Mouse (Mus musculus) gastrocnemius, postnatal 4 days (tissue): Measurements from ENCODE around the gene Fastk. TPM values are rescaled to one million over a fixed set of nuclear protein-coding genes. Genes with fewer than 3 reads are reported as not detected.

Experiments used
- DNase-seq, 2 experiments: peaks; one replicate each; pipeline ENCODE4 v3.0.0; 2021 to 2022; ENCODE audit warnings: low spot score in 2 of 2, mixed read lengths in 2 of 2
- total RNA-seq, 2 experiments: library from RNA; stranded (reverse); gene quantifications; 2 replicates each; pipeline ENCODE4 v1.2.3; 2021

The Fastk gene
- total RNA-seq, 2 experiments from 2014 or later, result 129 to 132 TPM

DNA sequence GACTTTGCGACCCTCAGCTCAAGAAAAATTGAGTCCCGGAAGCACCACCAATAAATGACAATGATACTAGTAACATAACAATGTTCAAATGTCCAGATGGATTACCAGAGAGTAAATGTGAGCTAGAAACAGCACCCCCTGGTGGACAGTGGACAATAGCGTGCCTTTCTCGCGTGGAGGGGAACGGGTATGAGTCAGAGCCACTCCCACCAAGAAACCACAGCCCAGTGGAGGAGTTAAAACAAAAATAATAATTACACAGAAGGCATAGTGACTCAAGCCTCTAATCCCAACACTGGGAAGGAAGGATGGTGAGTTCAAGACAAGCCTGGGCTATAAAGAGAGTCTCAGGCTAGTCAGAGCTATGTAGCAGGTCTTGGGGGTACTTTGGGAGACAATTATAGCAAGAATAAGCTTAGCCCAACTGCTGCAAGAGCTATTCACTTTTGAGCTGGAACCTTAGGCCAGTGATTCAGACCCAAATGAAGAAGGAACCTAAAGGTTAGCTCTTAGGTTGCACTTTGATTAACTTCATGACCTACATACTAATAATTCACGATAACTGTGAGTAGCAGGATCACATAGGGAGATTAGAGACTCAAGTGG is 51.6 kb downstream of the Fastk start, which contains the start of gene Abcb8:
Gene Abcb8, plus strand, starts transcription at position 272 of the 606 bp plus-strand sequence.
- peak; percentile 61 to 83 for DNase-seq

GRCm38 (mm10) chr5:24392724-24393123 is 52.4 kb downstream of the Fastk start:
- DNase-seq, result no peak

DNA sequence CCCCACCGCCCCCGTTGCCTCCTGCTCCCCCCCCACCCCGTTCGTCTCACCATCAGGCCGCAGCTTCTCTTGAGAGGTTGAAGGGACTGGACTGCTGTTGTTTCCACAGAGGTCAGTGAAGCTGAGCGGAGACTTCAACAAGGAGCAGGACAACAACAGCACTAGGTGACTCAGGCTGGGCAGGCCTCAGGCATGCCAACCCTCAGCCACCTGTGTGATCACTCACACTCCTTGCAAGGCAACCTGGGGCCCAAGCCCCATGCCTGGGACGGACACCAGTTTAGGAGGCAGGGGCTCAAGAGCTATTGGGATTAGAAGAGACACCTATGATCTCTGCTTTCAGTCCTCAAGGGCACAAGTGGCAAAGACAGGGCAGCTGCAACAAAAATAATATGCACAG is 53.2 kb downstream of the Fastk start, which contains the start of gene Atg9b:
Gene Atg9b, minus strand, starts transcription at position 280 of the 400 bp plus-strand sequence.
- no peak for DNase-seq

GRCm38 (mm10) chr5:24389658-24390020 is 55.4 kb downstream of the Fastk start:
- DNase-seq, result no peak

DNA sequence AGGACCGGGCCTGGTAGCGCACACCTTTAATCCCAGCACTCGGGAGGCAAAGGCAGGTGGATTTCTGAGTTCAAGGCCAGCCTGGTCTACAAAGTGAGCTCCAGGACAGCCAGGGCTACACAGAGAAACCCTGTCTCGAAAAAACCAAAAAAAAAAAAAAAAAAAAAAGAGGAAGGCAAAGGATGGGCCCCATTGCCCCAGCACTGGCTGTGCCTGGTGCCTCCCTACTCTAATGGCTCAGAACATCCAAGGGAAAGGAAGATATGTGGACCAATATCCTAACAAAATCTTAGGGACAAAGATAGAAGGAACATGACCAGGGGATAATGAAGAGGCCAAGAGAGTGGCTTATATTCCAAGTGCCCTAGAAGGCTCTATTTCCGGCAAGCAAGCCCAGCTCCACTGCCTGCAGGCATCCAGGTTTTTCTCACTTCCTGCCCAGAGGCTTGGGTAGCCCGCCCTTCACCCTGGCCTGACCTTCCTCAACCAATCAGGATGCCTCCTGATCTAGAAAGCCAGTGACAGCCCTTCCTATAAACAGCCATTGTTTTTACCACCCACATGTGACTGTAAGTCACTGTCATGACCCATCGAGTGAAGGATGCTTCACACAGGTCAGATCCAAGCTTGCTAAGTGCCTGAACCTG is 56.0 kb downstream of the Fastk start:
- DNase-seq, result no peak

Other genes with a start within 250 kb of the Fastk start
- 10 to 100 TPM; 22.4 to 24.6 TPM for gene Kcnh2, start 93.7 kb downstream of the Fastk start, total RNA-seq
- gene Nos3, start 80.5 kb downstream of the Fastk start, total RNA-seq, result 10 to 100 TPM; 10.4 to 11.7 TPM
- under 1 TPM; 0.67 to 0.86 TPM for gene Atg9b, start 53.1 kb downstream of the Fastk start, total RNA-seq
- 10 to 100 TPM; 48.0 to 51.9 TPM for gene Abcb8, start 51.6 kb downstream of the Fastk start, total RNA-seq
- gene Asic3, start 31.9 kb downstream of the Fastk start, total RNA-seq, result under 1 TPM; 0.22 to 0.52 TPM
- gene Cdk5, start 21.8 kb downstream of the Fastk start, total RNA-seq, result 10 to 100 TPM; 24.4 to 25.7 TPM
- 10 to 100 TPM; 40.3 to 42.6 TPM for gene Slc4a2, start 21.4 kb downstream of the Fastk start, total RNA-seq
- 1 to 10 TPM; 6.7 to 7.0 TPM for gene Tmub1, start 2.6 kb upstream of the Fastk start, total RNA-seq
- 10 to 100 TPM; 80.9 to 90.9 TPM for gene Agap3, start 6.9 kb upstream of the Fastk start, total RNA-seq
- under 1 TPM in 1 of 2 experiments, not detected in 1; 0.10 TPM for gene Gbx1, start 81.9 kb upstream of the Fastk start, total RNA-seq
- gene Asb10, start 95.7 kb upstream of the Fastk start, total RNA-seq, result 10 to 100 TPM; 32.8 to 34.8 TPM
- not detected for gene 4931409K22Rik, start 111.5 kb upstream of the Fastk start, total RNA-seq
- 10 to 100 TPM; 60.6 to 61.0 TPM for gene Abcf2, start 132.2 kb upstream of the Fastk start, total RNA-seq
- gene Chpf2, start 141.5 kb upstream of the Fastk start, total RNA-seq, result 10 to 100 TPM; 34.4 to 36.7 TPM
- gene Smarcd3, start 179.1 kb upstream of the Fastk start, total RNA-seq, result 100 to 1,000 TPM; 131 to 137 TPM
- 10 to 100 TPM; 29.1 to 29.2 TPM for gene Nub1, start 240.2 kb upstream of the Fastk start, total RNA-seq